Mouse (Mus musculus): ENCODE results near the gene Cmss1.
"Not testable (repeated sequence)": the region's sequence is repeated elsewhere in the genome, so short reads cannot be mapped to it uniquely, and the experiment has no call there.

The Cmss1 gene

DNA sequence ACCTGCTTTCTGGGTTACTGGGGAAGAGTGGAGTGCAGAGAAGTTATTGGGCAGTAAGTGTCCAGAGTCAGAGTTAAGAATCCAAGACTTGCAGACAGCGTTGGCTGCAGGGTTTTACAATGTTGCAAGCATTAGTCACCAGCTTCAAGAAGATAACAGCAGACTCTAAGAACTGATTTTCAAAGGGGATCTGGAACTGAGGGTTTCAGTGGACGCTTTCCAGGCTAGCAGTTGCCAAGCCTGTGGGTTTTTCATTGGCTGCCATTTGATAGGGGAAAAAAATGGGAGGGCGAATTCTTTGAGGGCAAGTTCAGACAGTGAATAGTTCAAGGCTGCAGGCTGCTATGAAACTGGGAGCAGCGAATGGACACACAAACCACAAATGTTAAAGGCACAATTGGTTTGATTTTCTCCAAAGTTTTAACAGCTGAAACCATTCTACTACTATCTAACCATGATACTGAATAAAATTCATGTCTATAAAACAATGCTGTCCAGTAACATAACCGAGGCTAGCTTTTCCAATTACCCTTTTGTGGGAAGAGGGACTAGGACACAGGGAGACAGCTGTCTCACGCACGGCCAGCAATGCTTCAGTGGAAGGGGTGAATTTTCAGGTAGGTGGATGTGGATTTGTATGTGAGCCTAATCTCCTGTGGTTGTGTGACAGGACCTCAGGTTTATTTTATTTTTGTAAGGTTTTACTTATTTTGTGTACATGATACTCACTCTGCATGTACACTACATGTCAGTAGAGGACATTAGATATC lies 179.0 kb downstream of the Cmss1 start:
- peak; percentile 52 to 72 for DNase-seq (ENCODE audit: low spot score in 2 of 2)

DNA sequence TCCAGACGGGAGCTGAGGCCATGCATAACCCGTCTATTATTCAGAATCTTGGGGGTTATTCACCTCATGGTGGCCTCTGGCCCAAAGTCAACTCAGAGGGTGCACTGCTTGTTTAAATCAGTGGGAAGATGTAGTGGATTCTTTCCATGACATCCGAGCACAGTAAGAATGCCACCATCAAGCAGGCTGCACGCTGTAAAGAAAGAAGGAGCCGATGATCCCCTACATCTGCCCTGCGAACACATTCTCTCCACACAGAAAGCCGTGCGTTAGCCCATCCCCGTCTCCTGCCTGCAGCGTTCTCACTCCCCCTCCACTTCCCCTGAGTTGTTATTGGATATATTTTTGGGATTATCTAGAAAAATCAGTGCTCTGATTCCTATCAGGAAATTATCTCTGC lies 180.0 kb downstream of the Cmss1 start:
- DNase-seq (ENCODE audit: low spot score in 2 of 2), result no peak

DNA sequence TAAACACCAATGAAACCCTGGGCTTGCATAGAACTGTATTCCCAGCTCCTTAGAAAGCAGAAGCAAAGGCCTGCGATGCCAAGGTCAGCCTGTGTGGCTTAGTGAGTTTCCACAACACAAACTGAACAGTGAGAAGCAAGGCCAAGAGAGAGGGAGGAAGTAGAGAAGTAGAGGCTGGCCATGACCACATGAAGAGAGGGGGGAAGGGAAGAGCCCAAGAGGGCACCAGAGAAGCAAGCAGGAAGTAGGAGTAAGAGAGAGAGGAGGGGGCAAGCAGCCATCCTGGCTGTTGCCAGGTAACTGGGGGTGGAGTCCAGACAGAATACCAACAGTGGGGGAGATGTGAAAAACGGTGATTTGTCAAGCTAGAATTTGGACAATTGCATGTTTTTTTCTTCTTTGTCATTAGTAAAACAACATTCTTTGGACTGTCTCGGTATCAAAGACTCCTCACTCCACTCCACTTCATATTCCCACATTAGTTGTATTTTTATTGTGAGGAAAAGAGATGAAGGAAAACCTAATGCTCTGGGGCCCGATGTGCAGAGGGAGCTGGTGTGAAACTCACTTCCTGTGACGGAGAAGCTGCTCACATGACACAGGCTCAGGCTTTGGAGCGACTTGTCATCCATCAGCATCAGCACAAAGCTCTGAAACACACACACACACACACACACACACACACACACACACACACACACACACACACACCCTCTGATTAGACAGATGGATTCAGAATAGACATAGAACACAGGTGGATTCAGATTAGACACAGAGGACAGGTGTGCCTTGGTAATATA lies 183.5 kb downstream of the Cmss1 start:
- no peak for DNase-seq (ENCODE audit: low spot score in 2 of 2)

DNA sequence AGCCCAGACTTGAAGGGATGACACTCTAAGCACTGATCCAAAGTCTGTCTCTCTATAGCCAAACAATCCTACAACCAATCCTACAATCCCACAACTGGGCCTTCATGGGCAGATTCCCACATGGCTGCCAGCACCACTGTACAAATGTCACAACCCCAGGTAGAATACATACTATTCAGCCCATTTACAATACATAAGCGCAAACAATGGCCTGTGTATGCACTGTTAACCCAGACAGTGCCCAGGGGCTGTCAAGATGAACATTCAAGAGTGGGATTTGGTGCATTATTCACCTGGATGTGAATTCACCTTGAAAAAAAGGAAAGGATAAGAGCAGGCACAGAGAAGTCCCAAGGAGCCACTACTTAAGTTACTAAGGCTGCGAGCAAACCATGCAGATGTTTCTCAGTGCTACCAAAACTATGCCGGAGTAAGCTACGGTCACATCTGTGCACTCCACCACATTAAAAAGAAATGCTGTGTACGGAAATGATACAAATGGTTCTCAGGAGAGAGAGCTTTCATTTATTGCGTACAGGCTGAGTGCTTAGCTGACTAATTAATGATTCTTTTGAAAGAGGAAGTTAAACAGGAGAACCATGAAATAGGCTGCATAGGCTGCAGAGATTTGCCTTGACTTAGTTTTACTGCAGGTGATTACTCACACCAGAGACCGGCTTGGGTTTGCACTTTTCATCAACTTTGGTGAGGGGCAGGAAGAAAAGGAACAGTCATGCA lies 184.8 kb downstream of the Cmss1 start:
- no peak for DNase-seq (ENCODE audit: low spot score in 2 of 2)

DNA sequence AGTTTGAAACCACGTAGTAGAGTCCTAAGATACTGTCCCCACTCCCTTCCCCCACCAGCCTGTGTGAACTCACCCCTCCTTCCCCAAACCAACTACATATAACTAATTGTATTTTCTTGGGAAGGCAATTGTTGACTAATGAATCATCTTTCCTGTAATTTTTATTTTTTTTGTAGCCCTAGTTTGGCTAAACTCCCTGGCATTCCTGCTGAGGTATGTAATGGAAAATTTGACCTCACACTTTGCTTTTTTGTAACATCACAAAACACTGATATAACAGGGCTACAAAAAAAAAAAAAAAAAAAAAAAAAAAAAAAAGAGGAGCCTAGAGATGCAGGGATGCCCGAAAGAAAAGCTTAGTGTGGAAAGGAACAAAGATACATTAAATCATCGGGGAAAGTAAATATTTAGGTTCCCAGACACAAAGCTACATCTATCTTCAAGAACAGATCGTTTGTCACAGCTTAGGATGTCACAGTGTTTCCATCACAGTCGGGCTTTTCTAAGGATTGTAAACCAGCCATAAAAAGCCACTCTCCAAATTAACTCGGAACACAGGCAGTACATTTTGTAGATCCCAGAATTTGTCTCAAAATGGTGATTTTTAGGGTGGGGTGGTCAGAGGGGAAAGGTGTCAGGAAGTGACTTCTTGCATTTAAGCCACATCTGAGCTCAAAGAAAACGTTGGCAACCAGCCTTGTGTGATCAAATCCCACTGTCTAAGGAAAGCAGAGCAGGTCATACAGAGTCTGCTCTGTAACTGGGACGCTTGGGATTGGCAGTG lies 185.7 kb downstream of the Cmss1 start:
- DNase-seq (ENCODE audit: low spot score in 2 of 2), result no peak

DNA sequence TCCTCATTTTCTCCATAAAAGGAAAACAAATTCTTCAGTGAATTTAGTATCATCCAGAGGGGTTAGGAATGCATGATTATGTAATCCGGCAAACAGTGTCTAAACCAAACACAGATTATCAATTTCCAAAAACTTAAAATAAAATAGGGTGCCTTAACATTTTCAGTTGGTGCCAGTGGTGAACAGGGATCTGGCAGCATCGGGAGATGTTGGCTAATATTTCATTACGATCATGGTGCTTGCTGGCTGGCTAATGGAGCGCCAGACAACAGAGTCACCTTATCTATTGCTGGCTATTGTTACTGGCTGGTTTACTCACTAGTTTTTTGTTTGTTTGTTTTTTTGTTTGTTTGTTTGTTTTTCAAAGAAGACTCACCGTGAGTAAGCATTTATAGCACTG lies 186.8 kb downstream of the Cmss1 start:
- DNase-seq (ENCODE audit: low spot score in 2 of 2), result no peak

DNA sequence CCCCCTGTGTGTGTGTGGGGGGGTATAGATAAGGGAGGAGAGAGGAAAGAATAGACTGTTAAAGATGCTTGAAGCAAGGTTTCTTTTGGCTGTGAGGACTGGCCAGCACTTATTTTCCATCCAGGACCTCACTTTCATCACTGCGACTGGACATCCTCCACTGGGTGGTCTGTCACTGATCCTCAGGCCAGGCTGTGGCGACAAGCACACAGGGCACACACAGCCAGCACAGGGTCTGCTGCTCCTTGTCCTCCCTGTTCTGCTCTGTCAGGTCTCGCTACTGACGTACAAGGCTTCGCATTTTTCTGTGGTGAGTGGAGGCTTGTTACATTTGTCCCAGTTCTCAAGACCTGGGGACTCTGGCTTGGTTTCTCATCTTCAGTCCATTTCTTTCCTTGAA lies 187.3 kb downstream of the Cmss1 start:
- DNase-seq (ENCODE audit: low spot score in 2 of 2), result no peak

DNA sequence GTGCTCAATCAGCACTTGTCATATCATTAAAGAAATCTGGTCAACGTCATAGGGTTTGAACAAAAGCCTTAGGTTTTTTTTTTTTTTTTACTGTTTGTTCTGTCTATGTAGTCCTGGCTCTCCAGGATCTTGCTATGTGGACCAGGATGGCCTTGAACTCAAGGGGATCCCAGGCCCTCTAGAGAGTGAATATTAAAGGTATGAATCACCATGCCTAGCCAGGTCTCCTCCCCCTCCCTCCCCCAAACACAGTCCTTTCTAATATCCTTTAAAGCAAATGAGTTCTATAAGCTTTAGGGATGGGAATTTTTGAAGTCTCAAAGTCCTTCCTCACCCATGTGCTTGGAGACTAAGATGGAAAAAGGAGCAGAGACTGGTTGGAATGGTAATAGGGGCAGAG lies 188.7 kb downstream of the Cmss1 start:
- DNase-seq (ENCODE audit: low spot score in 2 of 2), result no peak

DNA sequence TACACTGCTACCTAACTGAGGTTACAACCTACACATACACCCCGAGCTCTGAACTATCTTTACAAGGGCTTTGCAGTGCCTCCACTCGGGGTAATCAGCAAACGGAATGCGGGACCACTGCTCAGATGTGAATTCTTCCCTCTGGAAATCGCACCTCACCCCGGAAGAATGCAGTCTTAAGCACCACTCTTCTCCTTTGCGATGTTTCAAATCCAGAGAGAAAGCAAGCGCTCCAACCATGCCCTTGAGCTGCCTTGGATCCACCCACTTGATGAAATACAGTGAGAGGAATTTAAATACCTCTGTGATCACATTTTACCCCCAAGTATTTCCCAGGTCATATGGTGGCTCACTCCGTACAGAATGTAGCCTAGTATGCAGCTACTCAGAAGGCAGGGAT lies 189.6 kb downstream of the Cmss1 start:
- DNase-seq (ENCODE audit: low spot score in 2 of 2), result no peak

DNA sequence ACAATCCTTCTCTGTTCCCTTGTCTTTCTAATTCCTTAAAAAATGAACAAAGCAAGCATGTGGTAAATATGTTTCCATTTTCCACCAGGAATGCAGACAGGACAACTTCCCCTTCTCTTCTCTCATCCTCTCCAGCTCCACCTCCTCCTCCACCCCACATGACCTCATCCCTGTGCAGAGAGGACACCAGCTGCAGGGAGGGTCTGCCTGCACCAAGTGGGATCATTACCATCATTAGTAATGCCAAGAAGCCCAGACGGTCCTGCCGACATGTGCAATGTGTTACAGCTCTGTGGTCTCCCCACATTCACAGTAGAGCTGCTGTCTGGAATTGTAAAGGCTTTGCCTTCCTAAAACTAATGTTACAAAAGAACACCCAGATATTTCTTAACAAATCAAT lies 190.6 kb downstream of the Cmss1 start:
- DNase-seq (ENCODE audit: low spot score in 2 of 2), result no peak

DNA sequence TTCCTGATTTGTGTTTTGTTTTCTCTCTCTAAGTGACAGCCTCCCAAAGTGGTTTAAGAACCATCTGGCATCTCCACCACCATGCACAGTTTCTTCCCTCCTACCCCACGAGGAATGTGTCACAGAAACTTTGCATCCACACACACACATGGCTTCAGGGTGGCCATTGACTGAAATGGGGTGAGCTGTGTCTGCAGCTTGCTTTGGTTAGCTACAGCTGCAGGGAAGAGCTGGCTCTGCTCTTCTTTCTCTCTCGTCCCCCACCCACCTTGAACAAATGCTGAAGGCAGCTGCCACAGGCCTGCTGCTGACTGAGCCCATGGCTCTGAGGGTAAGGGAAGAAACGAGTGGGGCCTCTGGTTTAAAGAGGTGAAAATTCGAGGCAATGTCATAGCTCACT lies 193.9 kb downstream of the Cmss1 start:
- no peak for DNase-seq (ENCODE audit: low spot score in 2 of 2)

DNA sequence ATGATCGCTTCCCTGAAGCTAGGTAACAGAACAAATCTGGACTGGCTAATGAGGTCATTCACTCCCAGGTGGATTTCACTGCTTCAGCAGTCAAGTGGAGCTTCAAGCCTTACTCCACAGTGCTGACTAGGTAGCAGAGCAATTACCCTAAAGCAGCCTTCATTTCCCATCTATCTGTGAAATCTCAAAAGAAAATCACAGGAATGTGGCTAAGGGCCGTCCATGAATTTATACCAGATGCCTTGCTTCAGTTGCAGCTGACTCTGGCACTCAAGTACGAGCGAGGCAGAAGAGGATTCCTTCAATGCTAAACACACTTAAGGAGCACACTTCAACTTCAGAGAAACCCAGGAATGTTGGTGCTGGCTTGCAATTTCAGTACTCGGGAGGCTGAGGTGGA lies 202.8 kb downstream of the Cmss1 start:
- no peak for DNase-seq (ENCODE audit: low spot score in 2 of 2)

DNA sequence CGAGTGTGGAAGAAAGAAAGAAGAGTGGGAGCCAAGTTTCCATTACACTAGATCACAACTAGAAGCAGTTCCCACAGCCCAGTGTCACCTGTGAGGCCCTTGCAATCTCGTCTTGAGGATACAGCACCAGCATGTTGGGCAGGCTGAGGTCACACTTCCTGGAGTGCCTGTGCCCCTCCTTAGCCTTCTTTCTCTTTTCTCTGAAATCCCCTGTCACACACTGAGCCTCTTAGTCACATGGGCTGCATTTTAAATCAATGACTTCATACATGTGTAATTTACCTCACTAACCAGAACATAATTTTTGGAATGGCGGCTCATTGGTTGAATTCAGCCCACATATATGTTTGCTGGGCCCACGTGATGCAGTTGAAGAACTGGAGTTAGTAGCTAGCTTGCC lies 203.8 kb downstream of the Cmss1 start:
- DNase-seq (ENCODE audit: low spot score in 2 of 2), result no peak

DNA sequence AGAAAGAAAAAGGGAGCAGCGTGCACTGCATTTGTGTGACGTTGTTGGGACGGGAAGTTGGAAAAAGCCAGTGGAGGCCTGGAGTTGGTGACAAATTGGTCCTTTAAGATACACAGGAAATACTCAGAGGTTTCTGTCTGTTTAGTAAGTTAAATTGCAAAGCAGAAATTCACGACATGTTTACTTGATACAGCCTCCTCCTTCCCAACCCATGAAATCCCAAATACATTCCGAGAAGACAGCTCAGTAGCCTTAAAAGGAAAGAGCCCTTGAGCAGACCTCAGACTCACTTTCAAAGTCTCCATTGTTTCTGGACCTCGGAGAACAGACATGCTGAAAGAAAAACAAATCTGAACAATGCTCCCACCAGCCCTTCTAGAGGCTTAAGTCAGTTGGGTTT lies 205.0 kb downstream of the Cmss1 start:
- no peak for DNase-seq (ENCODE audit: low spot score in 2 of 2)

DNA sequence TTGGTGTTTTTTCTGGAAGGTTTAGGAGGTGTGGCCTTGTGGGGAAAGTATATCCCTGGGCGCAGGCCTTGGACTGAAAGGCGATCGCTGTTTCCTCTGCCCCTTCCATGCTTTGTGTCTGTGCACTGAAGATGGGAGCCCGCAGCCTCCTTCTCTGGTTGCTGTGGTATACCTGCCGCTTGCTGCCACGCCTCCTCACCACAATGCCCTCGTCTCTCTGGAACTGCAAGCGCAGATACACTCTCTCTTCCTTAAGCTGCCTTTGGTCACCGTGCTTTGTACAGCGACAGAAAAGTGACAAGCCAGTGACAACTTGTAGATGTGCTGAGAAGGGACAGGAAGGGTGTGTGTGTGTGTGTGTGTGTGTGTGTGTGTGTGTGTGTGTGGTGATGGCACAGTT lies 207.1 kb downstream of the Cmss1 start:
- DNase-seq (ENCODE audit: low spot score in 2 of 2), result no peak

DNA sequence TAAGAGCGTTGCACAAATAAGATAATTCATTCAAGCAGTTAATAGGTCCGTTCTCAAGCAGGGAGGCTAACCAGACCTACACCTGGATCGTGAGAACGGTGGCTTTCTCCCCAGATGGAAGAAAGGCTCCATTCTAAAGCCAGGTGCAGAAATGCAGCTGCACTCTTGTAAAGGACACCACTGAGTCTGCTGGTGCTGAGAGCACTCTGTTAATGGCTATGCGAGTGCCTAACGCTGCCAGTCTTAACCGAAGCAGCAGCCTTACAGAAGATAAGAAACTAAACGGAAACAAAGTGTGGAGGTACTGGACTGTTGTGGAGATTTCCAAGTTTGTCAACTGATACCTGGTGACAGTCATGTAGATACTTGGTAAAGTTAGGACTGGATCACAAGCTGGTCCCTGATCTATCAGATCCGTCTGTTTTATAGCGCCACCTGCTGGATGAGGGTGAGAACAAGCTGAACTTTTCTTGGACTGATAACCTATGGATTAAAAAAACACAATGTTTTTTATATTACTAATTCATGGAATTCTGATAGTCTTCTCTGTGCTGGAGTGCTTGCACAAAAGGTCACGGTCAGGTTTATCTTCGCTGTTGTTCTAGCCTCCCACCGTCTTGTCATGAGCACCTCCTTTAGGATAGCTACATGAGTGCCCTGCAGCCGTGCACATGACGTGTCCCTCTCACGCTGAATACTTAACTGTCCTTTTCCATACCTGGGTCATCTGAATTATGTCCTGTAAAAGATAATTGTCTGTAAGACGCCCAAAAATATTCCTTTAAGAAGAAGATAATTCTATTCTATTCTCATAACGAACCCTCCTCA lies 208.1 kb downstream of the Cmss1 start:
- peak; percentile 56 to 57 for DNase-seq (ENCODE audit: low spot score in 2 of 2)

DNA sequence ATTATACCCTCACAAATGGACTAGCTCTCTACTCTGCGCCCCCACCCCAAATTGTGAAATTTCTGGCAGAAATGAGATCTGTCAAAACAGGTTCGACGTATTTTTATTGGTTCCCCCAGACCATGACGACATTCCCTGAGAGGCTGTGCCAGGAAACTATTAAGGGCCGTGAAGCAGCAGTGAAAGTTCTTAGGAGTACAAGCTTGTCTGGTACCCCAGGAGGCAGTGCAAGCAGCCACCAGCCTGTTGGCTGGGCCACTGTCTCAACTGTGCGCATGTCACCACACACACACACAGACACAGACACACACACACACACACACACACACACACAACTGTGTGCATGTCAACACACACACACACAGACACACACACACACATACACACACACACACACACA lies 208.8 kb downstream of the Cmss1 start:
- no peak for DNase-seq (ENCODE audit: low spot score in 2 of 2)

DNA sequence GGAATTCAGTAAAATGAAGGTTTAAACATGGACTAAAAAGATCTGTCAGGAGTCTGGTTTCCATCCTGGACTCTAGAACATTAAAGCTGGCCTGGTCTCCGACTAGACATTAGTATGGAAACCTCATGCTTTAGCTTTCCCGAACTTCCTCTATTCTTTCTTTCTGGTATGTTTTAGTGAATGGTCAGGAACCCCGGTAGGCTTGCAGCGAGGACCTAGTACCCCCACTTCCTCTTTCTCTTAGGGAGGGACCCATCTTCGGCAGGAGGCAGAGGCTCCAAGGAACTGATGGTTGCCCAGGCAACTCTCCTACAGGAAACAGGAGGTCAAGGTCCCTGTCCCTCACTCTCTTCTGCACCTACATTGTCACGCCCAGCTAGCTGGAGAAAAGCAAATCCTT lies 210.4 kb downstream of the Cmss1 start:
- DNase-seq (ENCODE audit: low spot score in 2 of 2), result no peak

DNA sequence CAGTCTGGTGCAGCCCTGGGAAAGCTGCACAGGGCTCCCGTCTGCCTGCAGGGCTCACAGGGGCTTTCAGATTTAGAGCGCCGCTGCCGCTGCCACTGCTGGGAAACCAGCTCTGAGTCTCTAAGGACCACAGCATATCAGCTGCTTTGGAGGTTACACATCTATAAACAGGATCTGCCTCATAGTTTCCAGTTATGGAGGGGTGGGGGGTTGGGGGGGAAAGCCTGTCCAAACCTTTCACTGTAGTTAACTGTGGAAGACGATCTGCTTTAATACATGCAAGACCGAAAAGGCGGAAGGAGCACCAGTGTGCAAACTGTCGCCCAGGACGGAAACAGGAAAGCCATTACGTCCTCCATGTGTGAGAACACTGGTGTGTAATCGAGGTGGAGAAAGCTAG lies 213.5 kb downstream of the Cmss1 start:
- DNase-seq (ENCODE audit: low spot score in 2 of 2), result peak; percentile 18 to 31

DNA sequence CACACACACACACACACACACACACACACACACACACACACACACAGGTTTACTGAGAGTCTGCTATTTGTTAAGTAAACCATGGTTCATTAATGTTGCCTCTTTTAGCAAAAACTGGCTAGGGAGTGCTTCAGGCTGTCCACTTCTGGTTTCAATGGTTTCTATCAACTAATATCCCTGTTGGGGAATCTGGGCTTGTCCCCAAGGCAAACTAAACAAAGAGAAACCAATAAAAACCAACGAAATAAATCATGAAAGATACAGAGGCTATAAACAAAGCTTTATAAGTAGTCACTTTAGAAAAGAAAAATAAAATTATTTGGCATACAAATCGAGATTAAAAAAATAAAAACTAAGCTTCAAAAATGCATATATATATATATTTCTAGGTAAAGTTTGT lies 214.2 kb downstream of the Cmss1 start:
- DNase-seq (ENCODE audit: low spot score in 2 of 2), result no peak

DNA sequence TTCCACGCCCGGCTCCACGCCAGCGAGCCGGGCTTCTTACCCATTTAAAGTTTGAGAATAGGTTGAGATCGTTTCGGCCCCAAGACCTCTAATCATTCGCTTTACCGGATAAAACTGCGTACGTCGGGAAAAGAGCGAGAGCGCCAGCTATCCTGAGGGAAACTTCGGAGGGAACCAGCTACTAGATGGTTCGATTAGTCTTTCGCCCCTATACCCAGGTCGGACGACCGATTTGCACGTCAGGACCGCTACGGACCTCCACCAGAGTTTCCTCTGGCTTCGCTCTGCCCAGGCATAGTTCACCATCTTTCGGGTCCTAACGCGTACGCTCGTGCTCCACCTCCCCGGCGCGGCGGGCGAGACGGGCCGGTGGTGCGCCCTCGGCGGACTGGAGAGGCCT lies 215.5 kb downstream of the Cmss1 start:
- DNase-seq (ENCODE audit: low spot score in 2 of 2), result not testable (repeated sequence)

Measured in urinary bladder, postnatal 36 days (tissue).